Mouse (Mus musculus): ENCODE data around the gene Exosc9.

Exosc9 gene

DNA sequence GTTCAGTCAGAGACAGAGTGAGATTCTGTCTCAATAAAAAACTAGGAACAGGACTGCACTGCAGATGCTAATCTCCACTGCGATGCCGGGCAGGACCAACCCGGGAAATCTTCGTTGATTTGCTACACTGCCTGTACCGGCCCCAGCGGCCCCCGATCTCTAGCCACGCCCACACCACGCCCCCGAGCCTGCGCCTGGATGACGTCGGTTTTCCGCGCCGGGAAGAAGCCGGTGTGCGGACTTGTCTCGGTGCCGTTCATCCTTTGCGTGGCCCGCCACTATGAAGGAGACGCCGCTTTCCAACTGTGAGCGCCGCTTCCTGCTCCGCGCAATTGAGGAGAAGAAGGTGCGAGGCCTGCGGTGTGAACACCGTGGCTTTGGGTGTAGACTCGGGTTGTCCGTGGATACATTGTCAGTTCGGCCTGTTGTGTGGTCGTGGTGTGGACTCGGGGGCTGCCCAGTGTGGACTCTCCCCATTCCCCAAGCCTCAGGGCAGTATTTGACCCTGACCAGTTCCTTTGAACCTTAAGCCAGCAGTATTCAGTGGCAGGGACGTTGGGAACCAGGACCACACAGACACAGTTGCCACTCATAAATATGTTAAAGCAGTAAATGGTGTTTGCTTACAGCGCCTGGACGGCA is at the start of gene Exosc9:
Gene Exosc9, plus strand, starts transcription at position 201 of the 642 bp plus-strand sequence.
- in situ Hi-C loops (cut with MboI, MseI), result loop anchor here in 1 of 2 experiments (10.0 kb wide), 1 partner anchor 322 kb away; no protein-coding TSS in a partner anchor

DNA sequence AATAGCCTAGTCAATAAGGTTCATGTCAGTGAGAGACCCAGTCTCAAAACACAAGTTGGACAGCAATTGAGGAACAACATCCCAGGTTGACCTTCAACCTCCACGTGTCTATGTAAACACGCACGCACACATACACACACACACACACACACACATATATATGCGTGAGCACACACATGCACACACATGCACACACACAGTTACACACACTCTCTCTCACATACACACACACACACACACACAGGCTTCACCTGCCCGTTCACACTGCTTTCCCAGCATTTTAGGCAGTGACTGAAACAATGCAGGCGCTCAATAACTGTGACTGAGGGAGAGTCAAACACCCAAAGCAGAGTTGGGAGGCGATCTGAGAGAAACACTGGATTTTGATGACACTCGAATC is 47.1 kb upstream of the Exosc9 start:
- in situ Hi-C loops (cut with MboI, MseI), result no loop called here

DNA sequence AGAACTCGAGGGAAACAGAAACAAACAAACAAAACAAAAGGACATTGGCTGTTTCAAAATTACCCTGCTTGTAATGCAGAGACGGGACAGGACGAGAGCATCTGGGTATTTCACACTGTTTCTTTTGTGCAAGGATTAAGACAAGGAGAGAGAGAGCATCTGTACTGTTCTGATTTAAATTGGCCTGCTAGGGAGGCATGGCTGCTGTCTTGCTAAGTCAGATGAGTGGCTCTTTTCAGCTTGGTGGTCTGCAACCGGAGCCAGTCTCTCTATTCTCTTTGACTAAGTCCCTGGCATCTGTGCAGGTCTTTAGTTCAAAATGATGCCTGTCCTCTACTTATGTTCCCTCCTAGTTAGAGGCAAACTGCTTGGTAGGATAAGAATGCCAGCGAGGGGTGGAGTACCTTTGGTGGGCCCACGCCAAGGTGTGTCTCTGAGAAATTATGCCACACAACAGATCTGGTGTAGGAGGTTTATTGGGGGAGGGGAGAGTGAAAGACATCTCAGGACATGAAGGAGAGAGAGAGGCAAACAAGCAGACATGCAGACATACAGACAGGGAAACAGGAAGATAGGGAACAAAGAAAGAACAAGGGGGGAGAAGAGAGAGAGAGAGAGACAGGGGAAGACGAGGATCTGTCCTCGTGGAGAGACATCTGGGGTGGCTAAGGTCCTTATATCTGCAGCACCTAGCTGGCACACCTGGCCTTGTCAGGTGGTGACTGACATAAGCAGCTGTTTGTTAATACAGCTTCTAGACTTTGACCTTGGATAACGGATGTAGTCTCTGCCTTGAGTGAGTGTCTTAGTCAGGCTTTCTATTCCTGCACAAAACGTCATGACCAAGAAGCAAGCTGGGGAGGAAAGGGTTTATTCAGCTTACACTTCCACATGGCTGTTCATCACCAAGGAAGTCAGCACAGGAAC is 46.3 kb upstream of the Exosc9 start:
- in situ Hi-C loops (cut with MboI, MseI), result no loop called here

DNA sequence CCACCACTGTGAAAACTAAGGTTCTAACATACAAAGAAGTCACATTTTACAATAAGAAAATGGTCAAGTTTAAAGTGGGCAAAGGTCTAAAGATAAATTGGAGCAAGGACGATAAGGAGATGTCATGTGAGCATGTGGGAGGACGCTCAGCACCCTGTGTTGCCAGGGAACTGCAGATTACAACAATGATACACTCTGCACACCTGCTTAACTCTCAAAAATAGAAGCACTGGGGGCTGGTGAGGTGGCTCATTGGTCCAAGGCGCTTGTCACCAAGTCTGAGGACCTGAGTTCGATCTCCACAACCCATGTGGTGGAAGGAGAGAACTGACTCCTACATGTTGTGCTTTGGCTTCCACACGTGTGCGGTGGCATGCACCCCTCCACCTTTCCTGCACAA is 40.9 kb upstream of the Exosc9 start:
- in situ Hi-C loops (cut with MboI, MseI), result no loop called here

DNA sequence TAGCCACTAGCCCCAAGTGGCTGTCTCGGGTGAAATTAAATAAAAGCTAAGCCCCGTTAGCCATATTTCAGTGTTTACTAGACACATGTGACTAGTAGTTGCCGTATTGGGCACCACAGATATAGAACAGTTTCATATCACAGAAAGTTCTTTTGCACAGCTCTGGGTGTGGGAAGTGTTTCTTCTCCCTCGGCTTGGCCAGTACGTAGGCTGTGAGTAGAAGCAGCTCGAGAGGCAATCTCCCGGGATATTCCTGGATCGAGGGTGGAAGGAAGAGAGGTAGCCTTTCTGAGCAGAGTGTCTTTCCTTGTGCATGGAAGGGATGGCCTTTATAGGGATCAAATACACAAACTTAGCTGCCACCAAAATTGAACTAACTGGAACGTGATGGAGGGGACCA is 36.2 kb upstream of the Exosc9 start:
- in situ Hi-C loops (cut with MboI, MseI), result no loop called here

DNA sequence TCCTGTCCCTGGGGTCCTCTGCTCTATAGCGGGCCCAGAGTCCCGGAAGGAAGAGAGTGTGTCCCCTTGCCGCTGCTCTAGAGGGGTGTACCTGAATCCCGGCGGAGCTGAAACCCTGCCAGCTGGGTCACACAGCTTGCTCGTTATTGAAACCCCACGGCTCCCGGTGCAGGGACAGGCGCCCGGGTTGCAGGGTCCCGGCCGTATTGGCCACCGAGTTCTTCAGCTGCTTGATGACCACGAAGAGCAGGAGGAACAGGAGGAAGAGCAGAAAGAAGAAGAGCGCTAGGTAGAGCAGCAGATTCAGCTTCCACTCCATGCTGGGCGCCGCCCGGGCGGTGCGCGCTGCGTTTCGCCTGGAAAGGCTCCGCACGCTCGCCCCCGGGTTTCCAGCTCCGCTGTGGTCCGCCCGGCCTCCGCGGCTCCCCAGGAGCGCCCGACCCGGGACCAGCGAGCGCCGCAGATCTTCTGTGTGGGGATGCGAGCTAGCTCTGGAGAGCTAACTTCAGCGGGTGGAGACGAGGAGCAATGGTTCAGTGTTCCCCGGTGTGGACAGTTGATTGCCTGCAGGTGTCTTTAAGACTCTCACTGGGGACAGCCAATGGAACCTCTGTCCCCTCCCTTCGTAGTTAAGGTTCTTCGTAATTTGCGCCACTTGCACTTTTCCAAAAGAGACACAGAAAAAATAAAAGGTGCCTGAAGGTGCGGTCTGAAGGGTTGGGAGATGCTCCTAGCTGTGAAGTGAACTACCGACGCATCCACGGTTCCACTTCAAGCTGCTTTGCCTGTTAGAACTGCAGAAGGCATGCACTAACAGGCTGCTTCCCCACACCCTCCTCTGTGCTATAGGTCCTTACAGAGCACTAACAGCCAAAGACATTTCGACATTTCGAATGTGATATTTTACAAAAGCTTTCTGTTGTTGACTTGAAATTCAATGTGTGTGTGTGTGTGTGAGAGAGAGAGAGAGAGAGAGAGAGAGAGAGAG is 31.0 kb upstream of the Exosc9 start, which contains the start of gene Gm11549:
Gene Gm11549, minus strand, starts transcription at position 741 of the 988 bp plus-strand sequence.
- in situ Hi-C loops (cut with MboI, MseI), result no loop called here

DNA sequence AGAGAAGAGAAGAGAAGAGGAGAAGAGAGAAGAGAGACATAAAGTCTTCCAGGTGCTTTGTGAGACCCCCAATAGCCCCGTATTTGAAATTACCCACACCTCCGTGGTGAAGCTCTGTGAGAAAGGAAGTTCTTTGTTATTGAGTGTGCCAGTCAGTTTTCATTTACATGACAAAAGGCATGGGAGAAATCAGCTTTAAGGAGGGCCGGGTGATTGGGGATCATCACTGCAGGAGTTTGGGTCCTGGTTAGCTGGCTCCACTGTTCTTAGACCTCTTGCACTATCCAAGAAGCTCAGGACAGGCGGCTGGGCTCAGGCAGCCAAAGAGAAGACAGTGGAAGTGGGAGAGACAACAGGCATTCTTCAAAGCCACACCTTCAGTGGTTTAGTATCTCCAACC is 30.3 kb upstream of the Exosc9 start:
- in situ Hi-C loops (cut with MboI, MseI), result no loop called here

DNA sequence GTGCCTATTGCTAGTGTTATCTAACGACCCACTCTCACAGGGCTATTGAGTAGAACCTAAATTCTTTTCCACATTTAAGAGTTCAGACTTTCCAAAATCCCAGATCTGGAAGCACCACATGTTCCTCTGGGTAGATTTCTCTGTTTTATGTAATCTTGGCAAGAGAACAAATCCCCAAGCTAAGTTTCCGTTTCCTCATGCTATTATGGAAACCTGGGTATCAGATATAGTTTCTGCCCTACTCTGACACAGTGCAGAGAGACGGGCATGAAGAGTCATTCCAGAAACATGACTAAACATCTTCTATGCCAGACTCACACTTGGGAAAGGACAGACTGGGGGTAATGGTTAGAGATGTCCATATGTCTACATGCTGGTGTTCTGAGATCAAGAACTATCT is 27.9 kb upstream of the Exosc9 start:
- in situ Hi-C loops (cut with MboI, MseI), result no loop called here

DNA sequence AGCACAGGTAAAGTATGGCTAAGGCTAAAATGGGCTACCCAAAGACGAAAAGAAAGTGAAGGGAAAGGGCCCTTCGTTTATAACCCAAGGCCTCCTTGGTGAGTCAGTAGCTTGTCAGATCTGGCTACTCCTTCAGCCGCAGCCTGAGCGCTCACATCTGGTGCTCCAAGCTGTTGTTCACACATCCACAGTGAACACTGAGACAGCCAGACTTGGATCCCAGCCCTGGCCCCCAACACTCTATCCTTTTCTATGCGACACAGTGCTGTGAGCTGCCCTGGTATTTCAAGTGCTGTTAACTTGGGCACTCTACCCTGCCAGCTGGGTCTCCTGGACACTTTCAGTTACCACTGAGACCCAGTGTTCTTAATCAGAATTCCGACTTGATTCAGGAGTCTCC is 22.1 kb upstream of the Exosc9 start:
- in situ Hi-C loops (cut with MboI, MseI), result no loop called here

DNA sequence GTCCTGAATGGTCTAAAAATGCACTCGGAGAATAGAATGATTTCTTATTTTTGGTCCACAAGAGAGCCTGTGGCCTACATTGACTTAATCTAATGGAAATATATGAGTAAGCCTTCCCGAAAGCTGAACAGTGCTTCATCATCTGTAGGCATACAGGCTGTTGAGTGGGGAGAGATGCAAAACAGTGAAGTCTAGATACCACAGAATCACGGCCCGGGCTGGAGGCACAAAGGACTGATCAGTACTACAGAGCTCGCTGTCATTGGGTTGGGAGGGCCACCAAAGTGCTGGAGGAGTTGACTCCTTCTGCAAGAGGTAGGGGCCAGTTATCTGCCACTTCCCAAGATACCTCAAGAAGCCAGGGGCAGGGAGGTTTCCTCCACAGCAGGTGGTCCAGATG is 21.6 kb upstream of the Exosc9 start:
- in situ Hi-C loops (cut with MboI, MseI), result no loop called here

DNA sequence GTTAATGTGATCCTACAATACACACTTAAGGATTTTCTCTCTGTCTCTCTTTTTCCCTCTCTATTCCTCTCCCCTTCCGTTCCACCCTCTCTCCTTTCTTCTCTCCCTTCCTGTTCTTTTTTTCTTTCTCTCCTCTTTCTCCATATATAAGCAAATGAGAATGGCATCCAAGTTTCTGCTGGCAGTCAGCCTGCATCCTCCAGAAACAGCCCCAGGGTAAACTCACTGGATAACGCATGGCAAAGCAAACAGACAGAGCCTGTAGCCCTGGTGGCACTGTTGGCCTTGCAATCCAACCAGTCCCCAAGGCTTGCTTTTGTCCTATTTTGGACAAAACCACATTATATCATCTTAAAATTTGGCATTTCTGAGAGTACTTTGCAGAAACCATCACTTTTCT is 21.2 kb upstream of the Exosc9 start:
- in situ Hi-C loops (cut with MboI, MseI), result no loop called here

DNA sequence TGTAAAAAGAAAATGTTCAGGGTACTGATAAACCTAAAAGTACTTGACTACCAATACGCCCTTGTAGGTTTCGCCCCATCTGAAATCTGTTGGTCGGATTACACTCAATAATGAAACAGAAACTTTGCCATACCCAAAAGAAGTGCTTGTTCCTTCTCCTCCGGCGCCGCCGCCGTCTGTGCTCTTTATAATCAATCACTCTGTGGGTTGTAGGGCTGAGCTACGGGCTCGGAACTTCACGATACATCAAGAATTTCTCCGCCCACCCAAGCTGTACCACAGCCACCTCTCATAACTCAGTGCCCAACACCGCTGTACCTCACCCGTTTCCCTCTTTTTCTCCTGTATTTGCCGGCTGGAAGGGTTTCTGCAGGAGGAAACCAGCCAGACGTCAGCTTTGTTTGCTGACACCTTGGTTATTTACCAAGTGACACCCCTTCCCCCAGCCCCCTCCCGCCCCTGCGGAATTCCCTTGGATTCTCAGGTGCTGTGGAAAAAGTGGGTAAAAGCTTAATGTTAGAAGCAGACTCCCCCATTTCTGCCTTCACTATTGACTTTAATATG is 20.3 kb upstream of the Exosc9 start:
- in situ Hi-C loops (cut with MboI, MseI), result no loop called here

DNA sequence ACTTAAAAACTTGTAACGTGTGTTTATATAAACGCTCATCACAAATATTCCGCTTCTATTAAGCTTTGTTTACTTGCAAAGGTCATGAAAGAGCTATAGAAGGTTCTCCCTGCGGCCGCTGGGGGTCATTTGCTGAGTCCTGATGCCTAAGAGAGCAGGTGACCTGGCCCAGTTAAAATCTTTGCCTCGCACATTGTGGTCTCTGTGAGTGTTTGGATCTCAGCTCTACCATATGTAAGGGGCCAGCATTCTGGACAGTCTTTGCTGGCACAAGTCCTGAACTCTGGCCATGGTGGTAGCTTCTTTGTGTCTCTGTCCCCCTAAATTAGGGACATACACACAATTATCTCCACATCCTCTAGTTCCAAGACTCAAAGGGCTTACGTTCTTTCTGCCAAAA is 19.7 kb upstream of the Exosc9 start:
- in situ Hi-C loops (cut with MboI, MseI), result no loop called here

DNA sequence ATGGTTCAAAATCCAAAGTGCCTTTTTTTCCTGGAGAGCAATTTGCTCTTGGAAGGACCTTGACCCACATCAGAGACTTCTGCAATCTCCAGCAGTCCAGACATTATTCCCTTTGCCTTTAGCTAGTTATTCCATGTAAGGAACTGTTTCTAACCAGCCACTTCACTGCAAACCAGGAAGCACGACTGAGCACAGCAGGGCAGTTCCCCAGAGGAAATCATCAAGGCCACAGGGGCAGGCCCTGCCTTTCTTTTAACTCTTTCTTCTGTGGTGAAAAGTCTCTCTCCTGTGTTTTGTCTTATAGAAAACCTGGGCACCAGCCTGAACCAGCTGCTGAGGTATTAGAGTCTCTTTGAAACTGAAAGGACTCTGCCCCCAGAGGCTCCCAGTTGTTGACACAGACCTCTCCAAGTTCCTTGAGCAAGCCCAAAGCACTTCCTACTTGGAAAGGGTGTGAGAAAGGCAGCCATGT is 19.2 kb upstream of the Exosc9 start:
- in situ Hi-C loops (cut with MboI, MseI), result no loop called here

DNA sequence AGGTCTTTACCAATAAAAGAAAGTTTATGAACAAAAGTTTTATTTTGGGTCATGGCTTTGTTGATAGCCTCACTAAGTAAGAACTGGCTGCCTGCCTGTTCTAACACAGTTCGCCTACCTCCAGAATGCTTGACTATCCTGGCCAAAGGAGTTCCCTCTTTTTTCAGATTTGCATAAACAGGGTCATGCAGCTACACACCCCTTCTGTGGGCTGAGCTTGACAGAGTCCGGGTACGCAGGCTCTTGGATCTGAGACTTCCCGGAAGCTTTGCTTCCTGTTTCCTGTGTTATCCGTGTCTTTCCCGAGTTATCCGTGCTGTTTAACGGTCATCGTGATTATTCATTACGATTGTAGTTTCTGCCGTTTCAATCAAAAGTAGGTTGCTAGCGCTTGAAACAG is 16.4 kb upstream of the Exosc9 start:
- in situ Hi-C loops (cut with MboI, MseI), result loop anchor here in 1 of 2 experiments (5.0 kb wide), 1 partner anchor 69 kb away; no protein-coding TSS in a partner anchor

DNA sequence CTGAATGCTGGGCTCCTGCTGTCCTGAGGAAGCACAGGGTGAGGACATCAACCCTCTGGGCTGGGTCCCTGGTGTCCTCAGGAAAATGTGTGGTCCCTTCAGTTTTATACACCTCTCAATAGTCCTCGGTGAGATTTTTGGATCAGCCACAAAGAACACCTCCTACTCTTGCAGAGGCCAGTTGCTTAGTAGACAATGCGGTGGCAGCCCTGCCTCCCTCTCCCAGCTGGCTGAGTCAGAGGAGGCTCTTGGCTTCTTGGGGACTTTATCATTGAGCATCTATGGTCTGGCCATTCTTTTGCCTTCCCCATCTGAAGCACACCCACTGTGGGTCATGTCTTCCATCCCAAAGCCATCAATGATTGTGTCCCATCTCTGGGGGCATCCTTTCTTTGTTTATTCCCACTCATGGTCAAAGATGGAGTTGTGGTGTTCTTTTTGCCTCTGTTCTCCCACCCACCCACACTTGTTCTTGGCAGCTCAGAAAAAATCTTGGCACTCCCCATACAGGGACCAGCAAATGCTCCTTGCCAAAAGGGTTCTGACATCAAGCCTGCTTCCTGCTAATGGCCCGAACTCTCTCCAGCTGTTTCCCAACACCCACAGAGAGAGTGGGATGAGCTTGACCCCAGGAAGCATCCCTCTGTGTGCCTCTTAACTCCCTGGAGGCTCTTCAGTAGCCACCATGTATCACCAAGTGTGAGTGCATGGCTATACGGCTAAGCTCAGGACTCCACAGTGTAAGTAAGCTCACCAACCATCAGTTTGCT is 14.5 kb upstream of the Exosc9 start:
- in situ Hi-C loops (cut with MboI, MseI), result loop anchor here in 1 of 2 experiments (5.0 kb wide), 1 partner anchor 71 kb away; no protein-coding TSS in a partner anchor

DNA sequence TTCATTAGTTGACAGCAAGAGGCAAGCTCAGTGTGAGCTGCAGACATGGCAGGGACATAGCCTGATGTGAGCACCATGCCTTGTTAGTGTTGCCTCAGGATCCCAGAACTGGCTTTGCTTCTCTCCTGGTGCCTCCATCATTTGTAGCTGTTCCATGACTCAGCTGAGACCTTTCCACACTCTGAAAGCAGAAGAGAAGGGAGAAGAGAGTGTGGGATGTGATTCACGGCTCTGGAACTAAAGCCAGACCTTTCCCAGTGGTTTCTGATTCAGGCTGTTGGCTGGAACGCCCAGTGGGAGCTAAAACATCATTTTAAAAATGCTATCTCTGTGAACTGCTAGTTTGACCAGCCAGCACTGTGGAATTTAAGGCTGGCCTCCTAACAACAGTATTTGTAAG is 11.7 kb upstream of the Exosc9 start:
- in situ Hi-C loops (cut with MboI, MseI), result no loop called here

DNA sequence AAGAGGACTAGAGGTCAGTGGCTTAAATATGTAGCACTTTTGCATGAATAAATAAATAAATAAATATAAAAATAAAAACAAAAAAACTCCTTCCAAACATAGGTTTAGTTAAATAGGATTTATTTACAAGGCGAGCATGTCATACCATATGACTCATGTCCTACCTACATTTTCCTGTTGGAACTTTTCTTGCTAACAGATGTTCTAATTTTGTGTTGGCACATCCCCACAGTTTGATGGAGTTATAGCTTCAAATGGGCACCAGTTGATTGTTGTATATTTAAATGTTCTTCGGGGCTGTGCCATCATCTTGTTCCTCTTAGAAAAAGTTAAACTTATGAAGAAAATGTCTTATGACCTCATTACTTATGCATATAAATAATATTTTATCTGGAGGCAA is 11.0 kb upstream of the Exosc9 start:
- in situ Hi-C loops (cut with MboI, MseI), result no loop called here

DNA sequence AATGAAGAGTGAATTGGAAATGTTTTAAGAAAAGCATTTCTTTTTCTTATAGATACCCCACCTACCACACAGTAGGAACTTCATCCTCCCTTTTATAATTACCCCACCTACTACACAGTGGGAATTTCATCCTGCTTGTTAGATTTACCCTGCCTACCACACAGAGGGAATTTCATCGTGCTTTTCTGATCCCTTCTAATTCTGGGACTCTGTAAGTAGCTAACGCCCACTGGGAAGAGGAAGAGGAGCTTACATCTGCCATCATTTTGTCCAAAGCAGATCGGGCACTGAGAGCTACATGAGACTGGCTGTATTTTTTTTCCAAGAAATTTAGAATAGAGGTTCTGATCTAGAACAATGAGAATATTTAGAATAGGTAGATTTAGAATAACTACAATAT is 7.4 kb upstream of the Exosc9 start:
- in situ Hi-C loops (cut with MboI, MseI), result no loop called here

DNA sequence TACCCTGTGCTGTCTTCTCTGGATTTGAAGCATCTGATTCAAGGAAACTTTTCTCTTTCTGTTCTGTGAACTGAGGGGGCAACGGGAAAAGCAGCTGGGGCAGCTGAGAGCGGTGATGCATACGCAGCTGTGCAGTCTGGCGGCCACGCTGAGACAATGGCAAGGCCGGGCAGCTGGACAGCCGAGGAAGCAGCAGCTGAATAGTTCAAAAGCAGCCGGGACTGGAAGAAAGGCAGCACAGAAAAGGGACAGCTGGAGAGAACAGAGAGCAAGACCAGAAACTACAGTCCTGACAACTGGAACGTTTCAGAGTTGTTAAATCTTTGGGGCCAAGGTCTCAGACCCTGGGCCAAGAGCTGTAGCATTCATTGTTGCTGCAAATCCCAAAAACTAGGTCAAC is 1.1 kb upstream of the Exosc9 start:
- in situ Hi-C loops (cut with MboI, MseI), result loop anchor here in 1 of 2 experiments (10.0 kb wide), 1 partner anchor 323 kb away; no protein-coding TSS in a partner anchor
